Mouse (Mus musculus) bone marrow, adult 2 months (tissue): Measurements from ENCODE around the gene Fgd6.

Experiments used
- CTCF ChIP-seq: fragments of 200-500 bp; IDR thresholded peaks from 2 replicates; pipeline ENCODE4 v1.5.1; 2011; ENCODE audit warnings: low read length, control low read depth; ENCODE audit not compliant: control insufficient read depth, insufficient read depth
- POLR2A ChIP-seq: fragments of 200-500 bp; IDR thresholded peaks from 2 replicates; pipeline ENCODE4 v1.6.1; 2011; ENCODE audit warnings: low read depth, mild to moderate bottlenecking, control low read depth, low read length, borderline replicate concordance; ENCODE audit not compliant: control insufficient read depth

DNA sequence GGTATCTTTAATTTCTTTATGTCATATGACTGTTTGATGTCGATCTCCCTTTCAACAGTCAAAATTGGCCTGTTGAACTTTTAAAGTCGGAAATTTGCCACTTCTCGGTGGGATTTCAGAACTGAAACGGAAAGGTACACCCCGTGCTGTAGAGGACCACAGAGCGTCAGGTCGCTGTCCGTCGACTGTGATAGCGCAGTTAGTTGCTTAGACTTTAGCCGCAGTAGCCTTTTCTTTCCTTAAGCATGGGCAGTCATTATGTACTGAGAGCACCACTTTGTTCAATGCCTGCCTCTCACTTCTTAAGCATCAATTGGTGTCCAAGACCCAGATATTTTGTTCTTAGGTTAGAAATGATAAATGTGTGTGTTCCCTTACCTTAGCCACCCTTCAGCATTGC is 136.3 kb downstream of the Fgd6 start:
- TF ChIP-seq POLR2A = no peak
- TF ChIP-seq CTCF = no peak
